Mouse (Mus musculus) left cerebral cortex, postnatal 4 days (tissue): Measurements from ENCODE around the gene Dck. TPM values are rescaled to one million over a fixed set of nuclear protein-coding genes. Genes with fewer than 3 reads are reported as not detected.
A peak's percentile ranks its signal among the peaks of the same experiment; 100 is the strongest.
"Not testable (repeated sequence)": the region's sequence is repeated elsewhere in the genome, so short reads cannot be mapped to it uniquely, and the experiment has no call there.

Source experiments
- DNase-seq: peaks from one replicate; pipeline ENCODE4 v3.0.0-alpha.2; 2022
- intact Hi-C: fragments of 180-260 bp; cut with DNase I; formaldehyde crosslinking; loops from one replicate; pipeline ENCODE4 v1.15.1; 2025
- total RNA-seq, 2 experiments: library from RNA; stranded (reverse); gene quantifications; 2 replicates each; pipeline ENCODE4 v1.2.3; 2021

Gene Dck
- total RNA-seq = 10 to 100 TPM; 20.1 to 23.3 TPM

- peak; percentile 99 for DNase-seq
- intact Hi-C loops = no loop called here
Measured at GRCm38 (mm10) chr5:88764987-88765481, at the start of gene Dck. Dck (plus strand) TSS chr5:88764996.

DNA sequence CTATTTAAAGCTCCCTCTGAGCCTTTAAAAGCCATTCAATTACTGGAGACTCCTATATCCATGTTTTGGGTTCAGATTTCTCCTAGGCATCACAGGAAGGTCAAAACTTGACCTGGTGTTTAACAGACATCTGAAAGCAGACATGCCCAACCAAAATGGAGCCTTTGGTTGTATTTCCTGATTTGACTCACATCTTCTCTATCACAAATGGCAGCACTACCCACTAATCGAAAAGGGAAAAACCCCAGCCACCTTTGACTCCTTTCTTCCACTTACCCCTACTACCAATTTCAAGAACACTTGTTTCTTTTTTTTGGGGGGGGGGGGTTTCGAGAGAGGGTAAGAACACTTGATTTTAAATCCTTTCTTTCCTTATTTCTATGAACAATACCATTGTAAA, 47.8 kb upstream of the Dck start:
- intact Hi-C loops = no loop called here
- DNase-seq = no peak

DNA sequence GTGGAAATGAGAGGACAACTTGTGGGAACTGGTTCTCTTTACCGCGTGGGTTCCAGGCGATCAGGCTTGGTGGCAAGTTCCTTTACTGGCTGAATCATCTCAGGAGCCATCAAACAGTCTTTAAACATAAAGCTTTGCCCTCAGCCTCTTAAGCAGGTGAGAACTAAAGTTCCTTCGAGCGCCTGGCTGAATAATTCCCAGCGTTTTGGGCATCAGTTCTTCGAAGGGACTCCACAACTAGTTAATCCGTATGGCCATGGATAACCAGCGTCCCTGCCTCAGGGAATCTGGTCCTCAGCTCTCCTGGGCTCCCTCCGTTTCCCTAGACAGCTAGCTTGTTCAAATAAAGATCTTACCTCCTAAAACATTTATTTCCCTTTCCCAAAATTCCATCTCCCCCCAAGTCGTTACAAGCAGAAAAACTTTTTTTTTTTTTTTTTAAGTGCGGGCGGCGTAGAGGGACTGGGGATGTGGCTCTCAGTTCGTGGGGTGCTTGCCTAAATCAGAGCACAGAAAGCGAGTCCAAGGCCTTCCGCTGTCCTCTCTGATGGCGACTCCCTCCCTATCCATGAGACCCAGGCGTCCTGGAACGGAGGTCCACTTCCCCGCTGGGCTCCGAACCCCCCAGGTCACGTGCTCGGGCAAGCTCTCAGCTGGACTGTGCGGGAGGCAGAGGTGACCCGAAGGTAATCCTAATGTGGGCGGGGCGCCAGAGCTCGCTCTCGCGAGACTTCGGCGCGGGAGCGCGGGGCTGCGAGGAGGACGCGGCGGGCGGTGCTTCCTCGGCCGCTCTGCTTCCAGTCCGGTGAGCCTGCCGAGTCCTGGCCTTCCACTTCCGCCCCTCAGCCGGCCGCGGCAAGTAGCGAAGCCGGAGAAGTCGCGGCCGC, 44.4 kb upstream of the Dck start, which contains the start of gene Mob1b:
Gene Mob1b (plus strand): TSS at position 740 of the 887 bp plus-strand sequence.
- intact Hi-C loops = loop anchor here (5.0 kb wide), 1 partner anchor 33 kb away; no protein-coding TSS in a partner anchor
- DNase-seq = peak; percentile 98

DNA sequence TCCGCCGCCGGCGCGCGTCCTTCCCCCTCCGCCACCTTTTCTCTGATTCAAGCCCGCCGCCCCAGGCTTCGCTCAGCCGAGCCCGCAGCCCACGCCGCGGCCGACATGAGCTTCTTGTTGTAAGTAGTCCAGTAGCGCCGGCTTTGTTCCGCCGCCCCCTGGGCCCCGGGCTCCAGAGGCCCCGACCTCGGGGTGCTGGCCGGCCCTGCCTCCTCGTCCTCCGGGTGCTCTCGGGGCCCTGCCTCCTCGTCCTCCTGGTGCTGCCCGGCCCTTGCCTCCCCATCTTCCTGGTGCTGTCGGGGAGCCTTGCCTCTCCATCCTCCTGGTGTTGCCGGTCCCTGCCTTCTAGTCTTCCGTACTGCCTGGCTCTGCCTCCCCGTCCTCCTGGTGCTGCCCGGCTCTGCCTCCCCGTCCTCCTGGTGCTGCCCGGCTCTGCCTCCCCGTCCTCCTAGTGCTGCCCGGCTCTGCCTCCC, 43.8 kb upstream of the Dck start:
- DNase-seq = no peak
- intact Hi-C loops = loop anchor here (5.0 kb wide), 1 partner anchor 34 kb away; no protein-coding TSS in a partner anchor

DNA sequence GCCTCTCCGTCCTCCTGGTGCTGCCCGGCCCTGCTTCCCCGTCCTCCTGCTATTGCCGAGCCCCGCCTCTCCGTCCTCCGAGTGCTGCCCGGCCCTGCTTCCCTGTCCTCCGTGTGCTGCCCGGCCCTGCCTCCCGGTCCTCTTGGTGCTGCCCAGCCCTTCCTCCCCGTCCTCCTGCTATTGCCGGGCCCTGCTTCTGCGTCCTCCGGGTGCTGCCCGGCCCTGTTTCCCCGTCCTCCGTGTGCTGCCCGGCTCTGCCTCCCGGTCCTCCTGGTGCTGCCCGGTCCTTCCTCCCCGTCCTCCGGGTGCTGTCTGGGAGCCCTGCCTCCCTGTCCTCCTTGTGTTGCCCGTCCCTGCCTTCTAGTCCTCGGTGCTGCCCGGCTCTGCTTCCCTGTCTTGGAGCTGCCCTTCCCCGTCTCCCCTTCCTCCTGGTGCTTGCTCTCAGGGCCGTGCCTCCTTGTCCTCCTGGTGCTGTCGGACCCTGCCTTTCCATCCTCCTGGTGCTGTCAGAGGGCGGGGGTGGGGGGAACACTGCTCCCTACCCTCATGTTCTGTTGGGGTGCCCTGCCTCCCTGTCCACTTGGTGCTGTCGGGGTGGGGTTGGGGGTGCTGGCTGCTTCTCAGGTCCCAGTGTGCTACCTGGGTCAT, 43.1 kb upstream of the Dck start:
- peak; percentile 26 for DNase-seq
- intact Hi-C loops = loop anchor here (5.0 kb wide), 1 partner anchor 34 kb away; no protein-coding TSS in a partner anchor

GRCm38 (mm10) chr5:88722213-88722600, 42.6 kb upstream of the Dck start:
- peak; percentile 74 for DNase-seq
- intact Hi-C loops = loop anchor here (5.0 kb wide), 1 partner anchor 35 kb away; no protein-coding TSS in a partner anchor

DNA sequence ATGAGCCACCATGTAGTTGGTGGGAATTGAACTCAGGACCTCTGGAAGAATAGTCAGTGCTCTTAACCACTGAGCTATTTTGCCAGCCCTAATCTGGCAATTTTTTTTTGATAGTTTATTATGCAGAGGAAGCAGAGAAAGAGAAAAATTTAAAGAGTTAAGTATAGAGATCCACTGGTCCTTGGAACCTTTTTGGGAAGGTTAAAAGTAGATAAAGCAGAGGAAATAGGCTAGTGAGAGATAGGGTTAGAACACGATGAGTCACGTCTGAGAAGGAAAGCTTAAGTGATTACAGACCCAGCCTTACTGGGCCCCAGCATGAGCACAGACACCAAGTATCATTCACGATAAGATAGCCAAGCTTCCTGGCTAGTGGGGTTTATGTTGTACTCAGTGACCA, 40.8 kb upstream of the Dck start:
- DNase-seq = no peak
- intact Hi-C loops = loop anchor here (5.0 kb wide), 1 partner anchor 37 kb away; no protein-coding TSS in a partner anchor

DNA sequence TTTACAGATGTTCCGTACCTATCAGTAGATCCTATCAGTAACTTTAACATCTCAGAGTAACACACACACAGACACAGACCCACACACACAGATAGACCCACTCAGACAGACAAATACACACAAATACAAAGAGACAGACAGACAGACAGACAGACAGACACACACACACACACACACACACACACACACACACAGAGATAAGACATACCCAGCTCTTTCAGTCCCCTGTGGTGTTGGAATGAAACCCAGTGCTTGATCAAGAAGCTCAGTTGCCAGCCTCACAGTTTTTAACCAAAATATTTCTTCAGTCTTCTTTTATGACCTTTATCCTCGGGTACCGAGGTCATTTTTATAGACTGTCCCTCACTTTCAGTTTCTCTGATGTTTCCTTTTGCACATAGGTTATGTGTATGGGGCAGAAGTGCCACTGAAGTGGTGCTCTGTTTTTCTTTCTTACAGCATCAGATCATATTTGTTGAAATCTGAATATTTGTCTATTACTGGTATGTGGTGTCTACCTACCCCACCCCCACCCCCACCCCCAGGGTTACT, 37.1 kb upstream of the Dck start:
- DNase-seq = no peak
- intact Hi-C loops = no loop called here

DNA sequence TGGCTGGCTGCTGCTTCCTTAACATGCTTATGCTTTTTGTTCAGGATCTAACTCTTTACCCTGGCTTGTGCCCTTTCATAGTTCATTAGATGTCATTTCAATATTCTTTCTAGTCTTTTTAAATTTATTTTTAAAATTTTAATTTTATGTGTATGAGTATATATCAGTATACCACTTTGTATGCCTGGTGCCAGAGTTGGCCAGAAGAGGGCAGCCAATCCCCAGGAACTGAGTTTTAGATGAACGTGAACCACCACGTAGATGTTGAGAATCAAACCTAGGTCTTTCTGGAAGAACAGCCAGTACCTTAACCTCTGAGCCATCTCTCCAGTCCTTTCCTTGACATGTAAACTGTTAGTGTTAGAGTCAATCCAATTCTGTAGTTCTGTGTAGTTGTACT, 30.0 kb upstream of the Dck start:
- no peak for DNase-seq
- intact Hi-C loops = no loop called here

DNA sequence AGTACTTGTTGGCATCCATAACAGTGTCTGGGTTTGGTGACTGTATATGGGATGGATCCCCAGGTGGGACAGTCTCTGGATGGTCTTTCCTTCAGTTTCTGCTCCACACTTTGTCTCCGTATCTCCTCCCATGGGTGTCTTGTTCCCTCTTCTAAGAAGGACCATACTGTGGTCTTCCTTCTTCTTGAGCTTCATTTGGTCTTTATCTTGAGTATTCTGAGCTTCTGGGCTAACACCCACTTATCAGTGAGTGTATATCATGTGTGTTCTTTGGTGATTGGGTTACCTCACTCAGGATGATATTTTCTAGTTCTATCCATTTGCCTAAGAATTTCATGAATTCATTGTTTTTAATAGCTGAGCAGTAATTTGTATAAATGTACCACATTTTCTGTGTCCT, 23.7 kb upstream of the Dck start:
- intact Hi-C loops, DNase-seq: not testable (repeated sequence)

GRCm38 (mm10) chr5:88747774-88748173, 17.0 kb upstream of the Dck start:
- intact Hi-C loops = no loop called here
- no peak for DNase-seq

- intact Hi-C loops = no loop called here
- DNase-seq = no peak
Measured at GRCm38 (mm10) chr5:88753199-88753598, 11.6 kb upstream of the Dck start.

- intact Hi-C loops = no loop called here
- DNase-seq = no peak
Measured at GRCm38 (mm10) chr5:88762611-88763010, 2.2 kb upstream of the Dck start.

DNA sequence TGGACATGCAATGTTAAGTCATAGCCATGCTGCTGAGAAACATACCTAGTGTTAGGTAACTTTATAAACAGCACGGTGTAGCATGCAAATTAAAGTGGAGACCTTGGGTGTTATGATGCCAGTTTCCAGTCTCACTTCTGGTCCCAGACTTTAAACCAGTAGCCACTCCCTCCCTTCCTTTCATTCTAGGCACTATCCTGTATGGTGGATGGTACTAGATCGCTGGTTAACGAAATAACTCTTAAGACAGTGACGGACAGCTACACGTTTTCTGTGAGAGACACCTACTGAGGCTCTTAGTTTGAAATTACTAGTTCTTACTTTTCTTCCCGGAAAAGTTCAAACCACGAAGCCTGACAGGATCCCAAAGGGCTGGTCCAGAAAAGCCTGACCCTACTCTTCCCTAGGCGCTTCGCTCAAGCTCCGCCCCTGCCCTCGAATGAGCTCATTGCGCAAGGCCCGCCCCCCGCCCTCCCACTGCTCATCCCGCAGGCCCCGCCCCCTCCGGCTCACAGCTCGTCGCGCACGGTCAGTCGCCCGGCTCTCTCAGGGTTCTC, 288 bp upstream of the Dck start:
- DNase-seq = no peak
- intact Hi-C loops = no loop called here

- intact Hi-C loops = no loop called here
- no peak for DNase-seq
Measured at GRCm38 (mm10) chr5:88765587-88765986, 791 bp downstream of the Dck start.

DNA sequence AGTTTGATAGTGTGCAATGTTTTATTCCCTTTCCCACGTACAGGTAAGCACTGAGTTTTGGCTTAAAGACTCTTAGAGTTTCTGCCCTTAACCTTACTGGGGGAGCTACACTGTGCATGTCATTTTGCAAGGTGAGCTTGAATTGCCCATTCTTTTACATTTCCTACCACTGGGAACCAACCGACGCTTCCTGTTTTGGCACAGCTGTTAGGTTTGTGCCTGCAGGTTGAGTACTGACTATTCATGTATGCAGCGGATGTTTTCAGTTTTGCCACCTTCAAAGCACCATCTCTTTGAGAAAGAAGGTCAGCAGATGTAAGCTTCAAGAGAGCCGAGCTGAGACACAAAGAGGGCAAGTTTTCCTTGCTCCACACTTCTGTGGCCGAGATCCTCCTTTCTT, 1.3 kb downstream of the Dck start:
- intact Hi-C loops = no loop called here
- no peak for DNase-seq

- DNase-seq = no peak
- intact Hi-C loops = no loop called here
Measured at GRCm38 (mm10) chr5:88766863-88767262, 2.1 kb downstream of the Dck start.

DNA sequence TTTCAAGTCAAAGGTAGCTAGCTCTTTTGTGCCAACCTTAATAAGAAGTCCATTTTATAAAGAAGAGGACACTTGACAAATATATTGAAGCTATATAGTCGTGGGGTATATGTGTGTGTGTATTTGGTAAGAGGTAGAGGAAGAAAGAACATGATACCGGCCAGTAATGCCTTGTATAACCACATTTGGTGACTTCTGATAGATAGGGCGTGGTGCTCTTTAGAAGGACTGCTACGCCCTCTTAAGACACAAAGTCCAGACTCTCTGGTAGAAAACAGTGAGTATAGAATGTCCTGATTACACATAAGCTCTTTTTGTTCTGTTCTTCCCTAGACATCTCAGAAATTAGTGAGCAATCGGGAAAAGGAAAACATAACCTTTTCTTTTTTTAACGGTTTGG, 3.4 kb downstream of the Dck start:
- intact Hi-C loops = no loop called here

DNA sequence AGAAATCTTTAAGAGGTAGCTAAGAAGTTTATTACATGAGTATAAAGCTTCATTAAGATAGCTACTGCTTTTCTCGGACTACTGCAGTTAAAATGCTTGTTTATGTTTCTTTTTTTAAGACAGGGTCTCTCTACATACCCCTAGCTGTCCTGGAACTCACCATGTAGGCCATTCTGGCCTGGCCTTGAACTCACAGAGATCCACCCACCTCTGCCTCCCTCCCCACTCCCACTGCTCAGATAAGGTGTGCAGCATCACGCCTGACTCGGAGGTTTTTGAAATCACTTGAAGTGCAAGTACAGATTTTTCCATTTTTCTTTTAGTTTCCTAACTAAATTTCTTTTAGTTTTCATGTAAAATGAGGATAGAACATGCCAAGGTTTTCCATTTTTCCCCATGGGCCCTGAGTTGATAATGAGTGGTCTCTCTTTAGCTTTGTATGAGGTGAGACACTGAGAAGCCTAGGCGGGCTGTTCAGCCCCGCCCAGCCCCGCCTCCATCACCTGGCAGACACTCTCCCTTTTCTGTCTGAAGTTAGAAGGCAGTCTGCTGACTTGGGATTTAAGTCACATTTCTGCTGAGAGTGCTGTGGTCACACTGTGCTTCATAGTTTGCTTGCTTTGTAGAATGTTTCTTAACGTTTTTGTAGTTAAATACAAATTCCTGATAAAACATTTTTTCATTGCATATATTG, 17.4 kb downstream of the Dck start:
- DNase-seq = no peak
- intact Hi-C loops = no loop called here

More for the DNA sequence above, 3.4 kb downstream of the Dck start:
- DNase-seq = no peak

DNA sequence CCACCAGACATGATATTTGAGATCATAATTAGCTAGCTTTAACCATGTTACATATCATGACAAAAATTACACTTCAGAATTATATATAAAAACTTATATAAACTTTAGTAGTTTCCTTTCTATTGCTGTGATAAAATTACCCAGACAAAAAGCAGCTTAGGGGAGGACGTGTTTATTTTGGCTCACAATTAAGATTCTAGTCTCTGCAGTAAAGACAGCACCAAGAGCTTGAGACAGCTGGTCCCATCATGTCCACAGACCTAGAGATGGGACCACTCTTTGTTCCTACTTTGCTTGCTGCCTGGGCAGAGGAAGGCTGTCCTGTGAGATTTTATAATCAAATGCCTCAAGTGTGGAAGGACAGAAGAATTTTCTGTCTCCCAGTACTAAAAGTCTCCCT, 20.3 kb downstream of the Dck start:
- intact Hi-C loops = no loop called here
- DNase-seq = no peak
